Mouse (Mus musculus) E14TG2a.4 (cell line): Measurements from ENCODE around the gene Syne1.

Source experiments
- CTCF ChIP-seq: conservative IDR thresholded peaks from 2 replicates; pipeline ENCODE4 v1.5.1; 2014; ENCODE audit warnings: low read length
- POU5F1 ChIP-seq: IDR thresholded peaks from 2 replicates; pipeline ENCODE4 v1.6.1; 2014; ENCODE audit warnings: low read length, borderline replicate concordance

GRCm38 (mm10) chr10:5511403-5511802, 39.9 kb downstream of the Syne1 start:
- TF ChIP-seq CTCF, result no peak
- no peak for TF ChIP-seq POU5F1
